Mouse (Mus musculus) heart, embryonic 15.5 days (tissue): ENCODE results near the gene Sec1. TPM values are rescaled to one million over a fixed set of nuclear protein-coding genes. Genes with fewer than 3 reads are reported as not detected.

Experiments used
- ATAC-seq: fragments of 200-750 bp; cut with Nextera tagmentation; replicated peaks from 2 replicates; pipeline ENCODE4 v1.8.0; 2017; ENCODE audit warnings: low read depth, moderate TSS enrichment; ENCODE audit not compliant: insufficient number of reproducible peaks, insufficient read depth, low FRiP score
- H3K27ac ChIP-seq: fragments of 300-500 bp; sonication (generic); 2 replicates; pipeline ENCODE4 v1.5.1; 2015; ENCODE audit warnings: mild to moderate bottlenecking, inconsistent platforms
- H3K27me3 ChIP-seq: fragments of 300-500 bp; sonication (generic); 2 replicates; pipeline ENCODE4 v1.6.1; 2015; ENCODE audit warnings: inconsistent platforms
- H3K36me3 ChIP-seq: fragments of 300-500 bp; sonication (generic); 2 replicates; pipeline ENCODE4 v1.6.1; 2015; ENCODE audit warnings: mild to moderate bottlenecking, inconsistent platforms
- H3K4me1 ChIP-seq: fragments of 300-500 bp; sonication (generic); replicated peaks from 2 replicates; pipeline ENCODE4 v1.6.1; 2015; ENCODE audit warnings: inconsistent platforms
- H3K4me2 ChIP-seq: fragments of 300-500 bp; sonication (generic); 2 replicates; pipeline ENCODE4 v1.6.1; 2015; ENCODE audit warnings: inconsistent platforms, mild to moderate bottlenecking, moderate library complexity
- H3K4me3 ChIP-seq: fragments of 300-500 bp; sonication (generic); 2 replicates; pipeline ENCODE4 v1.5.1; 2015; ENCODE audit warnings: mild to moderate bottlenecking, inconsistent platforms
- H3K9ac ChIP-seq: fragments of 300-500 bp; sonication (generic); 2 replicates; pipeline ENCODE4 v1.6.1; 2015; ENCODE audit warnings: mild to moderate bottlenecking, inconsistent platforms
- H3K9me3 ChIP-seq: fragments of 300-500 bp; sonication (generic); replicated peaks from 2 replicates; pipeline ENCODE4 v1.6.1; 2016; ENCODE audit warnings: inconsistent platforms
- WGBS: fragments of 180-500 bp; shearing (Covaris S2); methylation state at CpG from one replicate; pipeline ENCODE4 v1.1.7; 2015; ENCODE audit warnings: mixed read lengths; 5-methylcytosine and 5-hydroxymethylcytosine counted together
- polyA plus RNA-seq: library from polyadenylated mRNA; unstranded; fragments of >200 nt; fragmentation: Nextera tagmentation; extraction: Ambion mirVana; gene quantifications from 2 replicates; pipeline ENCODE4 v1.2.1, GENCODE M21; 2015

Gene Sec1
- polyA plus RNA-seq, 1 experiment from 2014 or later, result 0.13 TPM

GRCm38 (mm10) chr7:45644872-45645590 is 49.2 kb downstream of the Sec1 start:
- ATAC-seq, result no peak
- H3K9ac ChIP-seq, result 0 out of 2 replicates have a peak overlapping the region, but pooled peaks have one; percentile 20
- H3K36me3 ChIP-seq, result no peaks in the 10 kb centered on the region
- H3K4me2 ChIP-seq, result peak overlapping the region; percentile 68; the same call in 1 of the 2 replicates
- no peak overlapping the region for H3K27ac ChIP-seq
- 77% methylated on average over 6 of the region's 6 CpGs for WGBS
- no peak overlapping the region for H3K4me3 ChIP-seq
- no peaks in the 10 kb centered on the region for H3K27me3 ChIP-seq
- H3K4me1 ChIP-seq, result peaks cover 50% of the 10 kb centered on the region
- H3K9me3 ChIP-seq, result no peaks in the 10 kb centered on the region

DNA sequence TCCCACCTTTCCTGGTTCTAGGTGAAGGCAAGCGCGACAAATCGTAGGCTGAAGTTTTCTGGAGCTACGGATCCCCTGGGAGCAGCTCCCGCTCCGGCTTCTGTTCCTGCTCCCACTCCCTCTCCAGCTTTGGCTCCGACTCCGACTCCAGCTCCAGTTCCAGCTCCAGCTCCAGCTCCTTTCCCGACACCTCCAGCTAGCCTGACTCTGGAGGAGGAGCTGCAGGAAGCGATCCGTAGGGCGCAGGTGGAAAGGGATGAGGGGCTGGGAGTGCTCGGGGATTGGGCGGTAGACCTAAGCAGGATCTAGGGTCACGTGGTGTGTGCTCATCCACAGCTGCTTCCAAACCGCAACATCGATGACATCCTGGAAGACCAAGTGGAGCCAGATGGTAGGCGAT is 50.0 kb downstream of the Sec1 start:
- 16% methylated on average over 18 of the region's 18 CpGs for WGBS
- H3K4me1 ChIP-seq, result peaks cover 55% of the 10 kb centered on the region
- H3K36me3 ChIP-seq, result no peaks in the 10 kb centered on the region
- peak overlapping the region; percentile 46 for H3K4me3 ChIP-seq
- peak; percentile 12; the same call in 1 of the 2 replicates for ATAC-seq
- no peaks in the 10 kb centered on the region for H3K9me3 ChIP-seq
- H3K27me3 ChIP-seq, result no peaks in the 10 kb centered on the region
- H3K9ac ChIP-seq, result peak overlapping the region; percentile 23; the same call in 1 of the 2 replicates
- H3K4me2 ChIP-seq, result peak overlapping the region; percentile 68
- H3K27ac ChIP-seq, result peak overlapping the region; percentile 74

GRCm38 (mm10) chr7:45643441-45644178 is 50.6 kb downstream of the Sec1 start:
- peak; percentile 80 for ATAC-seq
- Histone ChIP-seq H3K4me1 (peaks cover 60% of the 10 kb centered on the region), H3K9me3 (no peaks in the 10 kb centered on the region), H3K27me3 (no peaks in the 10 kb centered on the region), H3K4me3 (peak overlapping the region; percentile 46), H3K36me3 (no peaks in the 10 kb centered on the region), H3K9ac (peak overlapping the region; percentile 54), H3K4me2 (peak overlapping the region; percentile 68), H3K27ac (peak overlapping the region; percentile 74)
- 8% methylated on average over 28 of the region's 28 CpGs for WGBS

DNA sequence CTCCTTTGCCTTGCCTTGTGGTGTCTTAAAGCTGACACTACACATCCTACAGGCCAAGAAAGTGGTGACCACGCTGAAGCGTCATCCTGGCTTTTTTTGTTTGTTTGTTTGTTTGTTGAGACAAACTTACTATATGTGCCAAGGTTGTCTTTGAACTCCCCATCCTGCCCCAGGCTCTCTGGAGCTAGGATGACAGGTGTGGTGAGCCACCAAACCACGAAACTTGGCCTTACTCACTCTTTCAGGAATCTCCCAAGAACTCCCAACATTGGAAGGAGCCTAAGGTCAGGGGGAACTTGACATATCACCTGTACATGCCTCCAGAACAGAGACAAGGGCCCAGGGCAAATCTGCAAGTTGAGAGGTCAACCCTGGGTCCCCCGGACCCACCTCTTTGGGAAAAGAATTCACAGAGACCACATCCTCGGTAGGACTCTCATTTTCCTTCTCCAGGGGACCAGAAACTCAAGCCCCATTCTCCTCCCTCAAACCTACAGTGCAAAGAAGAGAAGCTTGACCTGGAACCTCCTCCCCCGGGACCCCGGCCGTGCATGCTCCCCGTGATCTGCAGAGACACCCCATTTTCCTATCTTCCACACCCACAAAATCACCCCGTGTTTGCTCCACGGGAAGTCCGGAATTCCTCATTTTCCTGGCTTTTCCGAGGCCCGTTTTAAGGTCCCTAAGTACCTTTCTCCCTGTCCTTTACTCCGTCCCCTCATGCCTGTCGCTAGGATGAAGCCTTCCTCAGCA is 51.5 kb downstream of the Sec1 start:
- H3K4me1 ChIP-seq, result peaks cover 66% of the 10 kb centered on the region
- H3K4me3 ChIP-seq, result peak overlapping the region; percentile 46
- H3K36me3 ChIP-seq, result no peaks in the 10 kb centered on the region
- H3K4me2 ChIP-seq, result peak overlapping the region; percentile 68
- WGBS, result 46% methylated on average over 16 of the region's 16 CpGs
- H3K27me3 ChIP-seq, result no peaks in the 10 kb centered on the region
- H3K9me3 ChIP-seq, result no peaks in the 10 kb centered on the region
- peak overlapping the region; percentile 74 for H3K27ac ChIP-seq
- H3K9ac ChIP-seq, result peak overlapping the region; percentile 54
- ATAC-seq, result no peak

- 61% methylated on average over 5 of the region's 5 CpGs for WGBS
- peaks cover 67% of the 10 kb centered on the region for H3K4me1 ChIP-seq
- H3K4me2 ChIP-seq, result peak overlapping the region; percentile 68
- no peak for ATAC-seq
- peak overlapping the region; percentile 73 for H3K27ac ChIP-seq
- H3K27me3 ChIP-seq, result no peaks in the 10 kb centered on the region
- peak overlapping the region; percentile 46; the same call in 1 of the 2 replicates for H3K4me3 ChIP-seq
- H3K9me3 ChIP-seq, result no peaks in the 10 kb centered on the region
- H3K36me3 ChIP-seq, result no peaks in the 10 kb centered on the region
- H3K9ac ChIP-seq, result peak overlapping the region; percentile 32; the same call in 1 of the 2 replicates
Measured at GRCm38 (mm10) chr7:45642083-45642482, 52.1 kb downstream of the Sec1 start.

- H3K4me2 ChIP-seq, result peak overlapping the region; percentile 68
- no peaks in the 10 kb centered on the region for H3K9me3 ChIP-seq
- H3K36me3 ChIP-seq, result peaks cover 4% of the 10 kb centered on the region
- H3K4me3 ChIP-seq, result peak overlapping the region; percentile 46
- WGBS, result 37% methylated on average over 16 of the region's 17 CpGs
- peaks cover 71% of the 10 kb centered on the region for H3K4me1 ChIP-seq
- ATAC-seq, result peak; percentile 27; the same call in 1 of the 2 replicates
- H3K27me3 ChIP-seq, result no peaks in the 10 kb centered on the region
- peak overlapping the region; percentile 73 for H3K27ac ChIP-seq
- peak overlapping the region; percentile 32 for H3K9ac ChIP-seq
Measured at GRCm38 (mm10) chr7:45641391-45642040, 52.7 kb downstream of the Sec1 start.

GRCm38 (mm10) chr7:45640191-45640957 is 53.8 kb downstream of the Sec1 start:
- Histone ChIP-seq H3K9ac (no peak overlapping the region), H3K27ac (peak overlapping the region; percentile 73), H3K4me3 (no peak overlapping the region), H3K4me1 (peaks cover 77% of the 10 kb centered on the region), H3K4me2 (no peak overlapping the region), H3K9me3 (no peaks in the 10 kb centered on the region), H3K27me3 (no peaks in the 10 kb centered on the region), H3K36me3 (peaks cover 8% of the 10 kb centered on the region)
- WGBS, result 78% methylated on average over 19 of the region's 19 CpGs
- no peak for ATAC-seq

DNA sequence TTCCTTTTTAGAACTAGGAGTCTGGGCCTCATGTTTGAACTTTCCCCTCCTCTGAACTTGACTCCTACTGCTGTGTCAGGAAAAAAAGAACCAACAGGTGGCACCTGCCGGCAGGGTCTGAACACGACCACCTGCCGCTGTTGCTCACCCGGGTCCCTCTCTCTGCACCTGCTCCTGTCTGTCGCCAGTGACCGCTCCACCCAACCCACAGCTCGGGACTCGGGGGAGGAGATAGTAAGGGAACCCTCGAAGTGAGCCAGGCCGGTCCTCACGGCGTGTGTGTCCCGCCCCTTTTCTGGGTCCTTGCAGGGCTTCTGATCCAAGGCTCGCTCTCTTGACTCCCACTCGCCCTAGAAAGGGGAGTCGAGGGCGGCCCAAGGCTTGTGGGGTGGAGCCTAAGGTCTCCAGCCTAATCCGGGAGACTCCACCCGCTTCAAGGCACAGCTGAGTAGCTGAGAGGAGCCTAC is 54.6 kb downstream of the Sec1 start, which contains the start of gene Mamstr:
Gene Mamstr, plus strand, starts transcription at position 417 of the 467 bp plus-strand sequence.
- no peak within 1 kb of the TSS for H3K4me2 ChIP-seq
- no peaks in the 10 kb centered on the region for H3K9me3 ChIP-seq
- H3K36me3 ChIP-seq, result peaks cover 8% of the 10 kb centered on the region
- H3K27ac ChIP-seq, result peak within 1 kb of the TSS; percentile 73
- no peak for ATAC-seq
- WGBS, result 42% methylated on average over 19 of the region's 19 CpGs
- no peaks in the 10 kb centered on the region for H3K27me3 ChIP-seq
- H3K4me1 ChIP-seq, result peaks cover 78% of the 10 kb centered on the region
- no peak within 1 kb of the TSS for H3K4me3 ChIP-seq
- H3K9ac ChIP-seq, result no peak within 1 kb of the TSS

DNA sequence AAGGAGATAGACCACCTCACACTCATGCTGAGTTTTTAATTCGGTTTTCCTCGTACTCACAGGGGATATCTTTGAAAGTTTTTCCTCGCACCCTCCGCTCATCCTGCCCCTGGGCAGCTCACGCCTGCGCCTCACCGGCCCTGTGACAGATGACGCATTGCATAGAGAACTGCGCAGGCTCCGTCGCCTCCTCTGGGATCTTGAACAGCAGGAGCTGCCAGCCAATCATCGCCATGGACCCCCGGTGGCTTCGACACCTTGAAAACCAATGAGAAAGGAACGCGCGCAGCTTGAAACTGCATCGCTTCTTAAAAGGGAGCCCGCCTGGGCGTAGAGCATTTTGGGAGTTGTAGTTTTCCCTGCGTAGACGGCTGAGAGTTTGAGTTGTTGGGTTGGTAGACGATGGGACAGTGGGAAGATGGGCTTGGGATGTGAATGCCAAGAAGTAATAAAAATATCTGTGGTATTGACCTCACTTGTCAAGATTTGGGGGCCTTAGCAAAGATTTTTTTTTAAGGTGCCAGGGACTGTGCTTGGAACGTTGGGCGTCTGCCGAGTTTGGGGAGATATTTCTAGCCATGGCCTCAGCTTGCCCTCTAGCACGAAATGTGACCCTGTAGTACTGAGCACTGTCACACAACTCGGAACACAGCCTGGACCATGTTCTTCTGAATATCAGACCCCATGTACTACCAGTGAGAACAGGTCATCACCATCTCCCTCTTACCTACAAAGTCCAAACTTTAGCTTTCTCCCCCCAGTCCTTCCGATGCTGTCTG is 55.4 kb downstream of the Sec1 start:
- WGBS, result 27% methylated on average over 29 of the region's 29 CpGs
- Histone ChIP-seq H3K9me3 (no peaks in the 10 kb centered on the region), H3K9ac (no peak overlapping the region), H3K27ac (no peak overlapping the region), H3K27me3 (no peaks in the 10 kb centered on the region), H3K4me3 (peak overlapping the region; percentile 18), H3K4me2 (peak overlapping the region; percentile 50), H3K4me1 (peaks cover 71% of the 10 kb centered on the region), H3K36me3 (peaks cover 8% of the 10 kb centered on the region)
- peak; percentile 69 for ATAC-seq
